Mouse (Mus musculus): Measurements from ENCODE around the gene Ggta1.

Ggta1 gene

DNA sequence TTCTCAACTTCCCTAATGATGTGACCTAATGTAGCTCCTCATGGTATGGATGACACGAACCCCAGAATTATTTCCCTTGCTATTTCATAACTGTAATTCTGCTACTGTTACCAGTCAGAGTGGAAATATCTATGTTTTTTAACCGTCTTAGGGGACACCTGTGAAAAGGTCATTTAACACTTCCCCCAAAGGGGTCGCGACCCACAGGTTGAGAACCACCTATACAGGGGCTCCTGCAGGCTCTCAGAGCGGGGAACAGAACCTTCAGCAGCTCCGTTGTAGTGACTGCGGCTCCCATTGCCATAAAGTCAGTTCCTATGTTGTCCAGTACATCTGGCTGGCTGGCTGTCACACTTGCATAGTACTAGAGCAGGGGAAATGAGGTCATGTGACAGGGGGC lies 62.3 kb downstream of the Ggta1 start:
- no peak for DNase-seq (ENCODE audit: low spot score)

DNA sequence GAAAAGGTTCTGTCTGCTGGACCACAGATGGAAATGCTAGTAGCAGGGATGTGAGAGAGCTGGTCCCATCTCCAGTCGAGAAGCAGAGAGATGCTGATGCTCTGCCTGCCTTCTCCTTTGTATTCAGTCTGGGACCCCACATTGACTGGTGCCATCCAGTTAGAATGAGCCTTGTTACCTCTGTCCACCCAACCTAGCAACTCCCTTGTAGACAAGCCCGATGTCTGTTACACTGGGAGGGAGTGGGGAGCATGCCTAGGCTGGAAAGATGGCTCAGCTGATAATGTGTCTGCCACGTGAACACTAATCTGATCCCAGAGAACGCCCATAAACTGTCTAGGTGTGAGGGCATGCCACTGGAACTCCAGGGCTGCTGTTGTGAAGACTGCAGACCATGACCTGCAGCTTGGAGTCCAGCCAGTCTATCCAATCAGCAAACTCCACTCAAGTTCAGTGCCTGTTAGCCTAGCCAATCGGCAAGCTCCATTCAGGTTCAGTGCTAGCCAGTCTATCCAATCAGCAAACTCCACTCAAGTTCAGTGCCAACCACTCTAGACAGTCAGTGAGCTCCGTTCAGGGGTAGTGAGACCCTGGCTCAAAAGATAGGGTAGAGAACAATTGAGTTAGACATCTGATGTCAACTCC lies 64.7 kb downstream of the Ggta1 start:
- no peak for DNase-seq (ENCODE audit: low spot score)

DNA sequence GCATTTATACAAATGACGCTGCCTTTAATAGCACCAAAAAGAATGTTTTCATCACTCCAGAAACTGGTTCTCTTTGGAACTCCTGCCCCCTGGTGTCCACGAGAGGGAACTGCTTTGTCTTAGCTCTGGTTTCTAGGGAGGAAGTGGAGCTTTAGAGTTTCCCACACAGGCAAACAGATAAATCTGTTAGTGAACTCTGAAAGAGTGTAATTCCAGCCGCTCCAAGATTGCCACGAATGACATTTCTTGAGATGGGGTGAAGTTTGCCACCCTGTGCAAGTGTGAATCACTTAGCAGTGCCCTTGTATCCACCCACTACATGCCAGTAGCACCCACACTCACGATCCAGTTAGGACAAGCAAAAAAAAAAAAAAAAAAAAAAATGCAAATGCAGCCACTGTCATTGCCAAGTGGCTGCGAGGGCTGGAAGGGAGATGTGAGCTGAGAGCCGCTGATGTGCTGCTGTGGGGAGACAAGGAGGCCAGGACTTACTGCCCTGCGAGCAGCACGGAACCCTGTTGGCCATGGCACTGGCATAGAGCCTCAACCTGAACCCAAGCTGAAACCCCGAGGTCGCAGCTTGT lies 65.3 kb downstream of the Ggta1 start:
- peak; percentile 14 for DNase-seq (ENCODE audit: low spot score)

DNA sequence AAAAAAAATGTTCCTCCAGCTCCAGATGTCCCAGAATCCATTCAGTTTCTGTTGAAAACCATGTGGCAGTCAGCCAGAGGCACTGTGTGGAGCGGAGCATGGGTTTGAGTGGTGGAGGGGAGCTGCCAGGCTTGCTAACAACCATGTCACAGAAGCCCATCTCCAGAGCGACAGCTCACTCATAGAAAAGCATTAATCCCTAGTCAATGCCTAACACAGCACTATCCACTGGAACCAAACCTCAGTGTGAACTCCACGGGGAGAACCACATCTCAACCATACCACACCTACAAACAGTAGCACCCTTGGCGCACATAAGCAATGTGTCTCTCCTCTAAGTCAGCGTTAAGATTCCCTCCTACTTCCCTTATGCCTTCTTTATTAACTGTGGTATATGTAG lies 65.9 kb downstream of the Ggta1 start, which contains the start of gene 4930402F06Rik:
4930402F06Rik (minus strand) TSS at position 80 of the 400 bp plus-strand sequence.
- DNase-seq (ENCODE audit: low spot score): no peak

DNA sequence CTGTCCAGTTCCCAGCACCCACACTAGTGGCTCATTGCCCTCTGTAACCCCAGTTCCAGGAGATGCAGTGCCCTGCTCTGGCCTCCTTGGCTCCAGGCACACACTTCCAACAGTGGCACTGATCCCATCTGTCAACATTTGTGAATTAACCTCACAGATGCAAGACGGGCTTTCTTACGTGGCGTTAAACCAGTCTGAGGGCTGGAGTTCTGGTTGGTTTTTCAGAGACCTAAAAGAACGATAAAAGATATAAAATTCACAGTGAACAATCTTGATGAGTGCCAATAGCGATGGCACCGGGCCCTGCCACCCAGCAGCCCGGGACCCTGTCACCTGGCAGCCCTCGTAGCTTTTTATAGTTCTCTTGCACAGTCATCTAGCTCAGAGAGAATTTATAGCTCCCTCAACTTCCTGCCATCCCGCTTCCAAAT lies 77.6 kb downstream of the Ggta1 start:
- no peak for DNase-seq (ENCODE audit: low spot score)

DNA sequence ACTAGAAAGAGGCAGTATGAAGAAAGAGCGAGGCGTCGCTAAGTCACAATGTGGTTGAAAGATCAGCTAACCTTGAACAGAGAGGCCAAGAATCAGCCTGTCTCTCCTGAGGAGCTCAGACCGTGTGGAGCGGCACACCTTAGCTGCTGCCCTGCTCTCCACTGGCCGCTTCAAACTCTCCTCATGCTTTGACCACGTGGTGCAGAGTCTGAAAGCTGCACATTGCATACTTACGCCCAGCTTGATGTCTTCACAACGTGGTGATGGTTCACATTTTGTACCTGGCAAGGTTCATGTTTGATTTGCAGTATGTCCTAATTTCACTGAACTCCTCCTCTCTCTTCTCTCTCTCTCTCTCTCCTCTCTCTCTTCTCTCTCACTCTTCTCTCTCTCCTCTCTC lies 83.7 kb downstream of the Ggta1 start:
- DNase-seq (ENCODE audit: low spot score): no peak

DNA sequence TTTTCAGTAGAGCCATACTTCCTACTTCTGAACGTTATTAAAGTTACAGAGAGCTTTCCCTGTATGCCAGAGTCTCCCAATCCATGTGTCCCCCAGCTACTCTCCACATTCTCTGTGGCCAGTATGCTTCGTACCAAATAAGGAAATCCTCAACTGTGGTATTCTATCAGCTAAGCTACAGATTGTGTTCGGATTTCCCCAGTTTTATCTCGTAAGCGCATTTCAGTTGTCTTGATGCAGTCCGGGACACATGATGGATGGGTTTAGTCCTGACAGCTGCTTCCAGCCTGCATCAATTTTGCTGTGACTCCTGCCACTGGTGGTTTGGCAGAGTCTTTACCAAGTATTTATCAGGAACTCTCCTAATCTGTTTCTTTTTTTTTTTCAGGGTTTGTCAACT lies 85.4 kb downstream of the Ggta1 start:
- DNase-seq (ENCODE audit: low spot score): no peak

DNA sequence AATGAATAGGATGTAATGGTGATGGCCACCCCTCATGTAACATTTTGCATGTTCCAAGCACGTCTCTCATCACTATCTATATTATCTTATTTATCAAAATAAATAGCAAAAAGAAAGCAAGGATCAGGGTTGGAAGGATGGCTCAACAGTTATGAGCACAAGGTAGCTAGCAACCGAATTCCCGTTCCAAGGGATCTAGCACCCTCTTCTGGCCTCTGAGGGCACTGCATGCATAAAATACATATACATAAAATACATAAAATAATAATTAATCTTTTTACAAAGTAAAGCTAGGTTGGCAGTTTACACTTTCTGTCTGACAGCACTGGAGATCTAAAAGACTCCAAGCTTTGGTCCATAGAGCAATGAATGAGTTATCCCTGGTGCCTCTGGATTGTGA lies 90.0 kb downstream of the Ggta1 start:
- DNase-seq (ENCODE audit: low spot score): no peak

DNA sequence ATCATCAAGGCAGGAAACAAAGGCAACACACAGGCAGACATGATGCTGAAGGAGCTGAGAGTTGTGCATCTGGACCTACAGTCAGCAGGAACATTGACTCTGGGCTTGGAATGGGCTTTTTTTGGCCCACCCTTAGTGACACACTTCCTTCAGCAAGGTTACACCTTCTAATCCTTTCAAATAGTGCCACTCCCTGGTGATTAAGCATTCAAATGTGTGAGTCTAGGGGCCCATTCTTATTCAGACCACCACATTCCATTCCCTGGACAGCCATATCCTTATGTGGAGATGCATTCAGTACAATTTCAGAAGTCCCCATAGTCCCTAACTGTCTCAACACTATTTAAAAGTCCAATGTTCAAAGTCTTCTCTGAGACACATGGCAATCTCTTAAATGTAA lies 92.3 kb downstream of the Ggta1 start:
- no peak for DNase-seq (ENCODE audit: low spot score)

DNA sequence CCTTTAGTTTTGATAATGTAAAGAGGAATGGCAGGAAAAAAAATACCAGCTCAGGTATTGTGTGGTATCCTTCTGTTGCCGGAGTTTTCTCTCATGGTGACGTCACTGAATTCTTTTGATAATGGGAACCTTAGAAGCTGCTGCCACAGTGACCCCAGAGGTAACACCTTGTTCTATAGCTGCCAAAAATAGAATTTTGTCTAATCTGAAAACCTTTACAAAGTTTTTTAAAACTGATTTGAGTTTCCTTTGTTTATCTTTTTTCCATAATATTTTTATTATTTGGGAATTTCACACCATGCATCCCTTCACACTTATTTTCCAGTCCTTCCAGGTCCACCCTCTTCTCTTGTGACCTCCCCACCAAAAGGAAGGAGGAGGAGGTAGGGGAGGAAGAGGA lies 95.4 kb downstream of the Ggta1 start, which contains the start of gene 4930568D16Rik:
4930568D16Rik (minus strand) TSS at position 101 of the 400 bp plus-strand sequence.
- no peak for DNase-seq (ENCODE audit: low spot score)
